Mouse (Mus musculus) heart, adult 2 months (tissue): ENCODE results near the gene Gm45623. TPM values are rescaled to one million over a fixed set of nuclear protein-coding genes. Genes with fewer than 3 reads are reported as not detected.

Experiments used
- DNase-seq, 2 experiments: peaks; one replicate each; pipeline ENCODE4 v3.0.0; 2021
- H3K27ac ChIP-seq: fragments of 200-600 bp; 2 replicates; pipeline ENCODE4 v1.8.1; 2022
- H3K27me3 ChIP-seq: fragments of 200-500 bp; 2 replicates; pipeline ENCODE4 v1.6.1; 2012; ENCODE audit warnings: mild to moderate bottlenecking, low read length, inconsistent platforms, mixed read lengths; ENCODE audit not compliant: control insufficient read depth, insufficient read depth
- H3K36me3 ChIP-seq: fragments of 200-500 bp; 2 replicates; pipeline ENCODE4 v1.6.1; 2012; ENCODE audit warnings: low read length, inconsistent platforms; ENCODE audit not compliant: control insufficient read depth, insufficient read depth
- H3K4me1 ChIP-seq: fragments of 200-500 bp; 2 replicates; pipeline ENCODE4 v1.6.1; 2011; ENCODE audit warnings: low read length; ENCODE audit not compliant: control insufficient read depth, insufficient read depth
- H3K4me3 ChIP-seq: fragments of 200-600 bp; 2 replicates; pipeline ENCODE4 v1.8.1; 2022
- H3K79me2 ChIP-seq: fragments of 200-500 bp; replicated peaks from 2 replicates; pipeline ENCODE4 v1.6.1; 2012; ENCODE audit warnings: mild to moderate bottlenecking, inconsistent platforms, low read length, moderate library complexity, mixed read lengths; ENCODE audit not compliant: control insufficient read depth, insufficient read depth
- H3K9ac ChIP-seq: fragments of 200-500 bp; 2 replicates; pipeline ENCODE4 v1.6.1; 2012; ENCODE audit warnings: low read depth, mild to moderate bottlenecking, control low read depth, inconsistent platforms, low read length, mixed read lengths
- CTCF ChIP-seq: fragments of 200-600 bp; IDR thresholded peaks from 2 replicates; pipeline ENCODE4 v1.8.1; 2022; ENCODE audit warnings: antibody characterized with exemption, mild to moderate bottlenecking, moderate library complexity
- EP300 ChIP-seq: fragments of 200-500 bp; IDR thresholded peaks from 2 replicates; pipeline ENCODE4 v1.6.1; 2011; ENCODE audit warnings: low read depth, low read length, control low read depth; ENCODE audit not compliant: insufficient read depth
- POLR2A ChIP-seq: fragments of 200-500 bp; IDR thresholded peaks from 2 replicates; pipeline ENCODE4 v1.6.1; 2011; ENCODE audit warnings: mild to moderate bottlenecking, low read depth, low read length, control low read depth; ENCODE audit not compliant: insufficient read depth
- WGBS: fragments of 180-500 bp; shearing (Covaris S2); methylation state at CpG from one replicate; pipeline ENCODE4 v1.1.7; 2018; 5-methylcytosine and 5-hydroxymethylcytosine counted together
- intact Hi-C: fragments of 180-260 bp; cut with DNase I; formaldehyde crosslinking; loops from one replicate; pipeline ENCODE4 v1.15.1; 2025
- polyA plus RNA-seq: library from polyadenylated mRNA; depleted of rRNA; stranded (reverse); fragments of >200 nt; gene quantifications from 2 replicates; pipeline ENCODE4 v1.2.3, GENCODE M21; 2012
- total RNA-seq, 2 experiments: library from RNA; stranded (reverse); gene quantifications; 2 replicates each; pipeline ENCODE4 v1.2.3; 2021

Gene Gm45623
- total and polyA plus RNA-seq, 3 experiments = not detected

- Histone ChIP-seq H3K79me2 (no peaks in the 10 kb centered on the region), H3K36me3 (peaks cover 5% of the 10 kb centered on the region), H3K27ac (no peak overlapping the region), H3K4me3 (no peak overlapping the region), H3K9ac (no peak overlapping the region), H3K4me1 (no peaks in the 10 kb centered on the region), H3K27me3 (no peaks in the 10 kb centered on the region)
- TF ChIP-seq EP300 (no peak), POLR2A (no peak), CTCF (peak; percentile 79)
- intact Hi-C loops = loop anchor here (2.0 to 5.0 kb wide), 3 partner anchors 33 to 181 kb away; partner anchors contain the start of gene Smad5
- 32% methylated on average over 6 of the region's 6 CpGs for WGBS
- peak in 1 of 2 experiments; percentile 35 for DNase-seq
Measured at GRCm38 (mm10) chr13:56735212-56735875, 18.3 kb downstream of the Gm45623 start.

GRCm38 (mm10) chr13:56734617-56735016, 19.0 kb downstream of the Gm45623 start:
- Histone ChIP-seq H3K36me3 (peaks cover 5% of the 10 kb centered on the region), H3K27me3 (no peaks in the 10 kb centered on the region), H3K27ac (no peak overlapping the region), H3K4me1 (no peaks in the 10 kb centered on the region), H3K4me3 (no peak overlapping the region), H3K79me2 (no peaks in the 10 kb centered on the region), H3K9ac (no peak overlapping the region)
- 64% methylated on average over 4 of the region's 4 CpGs for WGBS
- DNase-seq = no peak
- TF ChIP-seq EP300 (no peak), CTCF (no peak), POLR2A (no peak)
- intact Hi-C loops = loop anchor here (2.0 to 5.0 kb wide), 3 partner anchors 32 to 180 kb away; partner anchors contain the start of gene Smad5

GRCm38 (mm10) chr13:56729046-56729445, 24.6 kb downstream of the Gm45623 start:
- 92% methylated on average over 7 of the region's 7 CpGs for WGBS
- H3K27me3 ChIP-seq = no peaks in the 10 kb centered on the region
- H3K79me2 ChIP-seq = peaks cover 5% of the 10 kb centered on the region
- H3K4me1 ChIP-seq = no peaks in the 10 kb centered on the region
- TF ChIP-seq EP300 = no peak
- no peak for TF ChIP-seq CTCF
- TF ChIP-seq POLR2A = no peak
- intact Hi-C loops = no loop called here
- H3K4me3 ChIP-seq = no peak overlapping the region
- H3K36me3 ChIP-seq = peaks cover 17% of the 10 kb centered on the region
- H3K27ac ChIP-seq = no peak overlapping the region
- DNase-seq = no peak
- H3K9ac ChIP-seq = no peak overlapping the region

GRCm38 (mm10) chr13:56726551-56726950, 27.1 kb downstream of the Gm45623 start:
- TF ChIP-seq CTCF = no peak
- H3K4me1 ChIP-seq = peaks cover 2% of the 10 kb centered on the region; the same call in 1 of the 2 replicates
- peaks cover 18% of the 10 kb centered on the region for H3K36me3 ChIP-seq
- peaks cover 7% of the 10 kb centered on the region for H3K79me2 ChIP-seq
- no peaks in the 10 kb centered on the region for H3K27me3 ChIP-seq
- no peak overlapping the region for H3K4me3 ChIP-seq
- DNase-seq = no peak
- intact Hi-C loops = no loop called here
- WGBS = 81% methylated on average over 4 of the region's 4 CpGs
- H3K9ac ChIP-seq = no peak overlapping the region
- no peak overlapping the region for H3K27ac ChIP-seq

- 89% methylated on average over 2 of the region's 2 CpGs for WGBS
- DNase-seq = no peak
- H3K9ac ChIP-seq = no peak overlapping the region
- peaks cover 7% of the 10 kb centered on the region for H3K79me2 ChIP-seq
- no peak overlapping the region for H3K27ac ChIP-seq
- peaks cover 2% of the 10 kb centered on the region; the same call in 1 of the 2 replicates for H3K36me3 ChIP-seq
- H3K27me3 ChIP-seq = no peaks in the 10 kb centered on the region
- intact Hi-C loops = no loop called here
- peaks cover 8% of the 10 kb centered on the region for H3K4me1 ChIP-seq
- TF ChIP-seq POLR2A (no peak), EP300 (no peak), CTCF (no peak)
- H3K4me3 ChIP-seq = no peak overlapping the region
Measured at GRCm38 (mm10) chr13:56712221-56712620, 41.4 kb downstream of the Gm45623 start.

GRCm38 (mm10) chr13:56710620-56711019, 43.0 kb downstream of the Gm45623 start:
- intact Hi-C loops = no loop called here
- Histone ChIP-seq H3K4me1 (peaks cover 12% of the 10 kb centered on the region), H3K79me2 (peaks cover 10% of the 10 kb centered on the region), H3K9ac (no peak overlapping the region), H3K27me3 (no peaks in the 10 kb centered on the region), H3K36me3 (peaks cover 12% of the 10 kb centered on the region), H3K4me3 (no peak overlapping the region), H3K27ac (no peak overlapping the region)
- WGBS = 29% methylated on average over 2 of the region's 2 CpGs
- no peak for DNase-seq
- TF ChIP-seq EP300 = no peak
- no peak for TF ChIP-seq POLR2A
- no peak for TF ChIP-seq CTCF
